Mouse (Mus musculus) forebrain, postnatal 0 days (tissue): Measurements from ENCODE around the gene Osbpl10. TPM values are rescaled to one million over a fixed set of nuclear protein-coding genes. Genes with fewer than 3 reads are reported as not detected.
A peak's percentile ranks its signal among the peaks of the same experiment; 100 is the strongest.

Experiments
- ATAC-seq: fragments of 200-750 bp; cut with Nextera tagmentation; 2 replicates; pipeline ENCODE4 v1.8.0; 2017; ENCODE audit warnings: mild to moderate bottlenecking, moderate library complexity
- DNase-seq: peaks from one replicate; pipeline ENCODE4 v3.0.0-alpha.2; 2015
- H3K27ac ChIP-seq: fragments of 300-500 bp; sonication (generic); 2 replicates; pipeline ENCODE4 v1.5.1; 2014; ENCODE audit warnings: low read depth, mild to moderate bottlenecking, antibody characterized with exemption, low read length, moderate library complexity, mixed read lengths
- H3K27me3 ChIP-seq: fragments of 300-500 bp; sonication (generic); 2 replicates; pipeline ENCODE4 v1.6.1; 2014; ENCODE audit warnings: mild to moderate bottlenecking, low read length, mixed read lengths; ENCODE audit not compliant: insufficient read depth
- H3K36me3 ChIP-seq: fragments of 300-500 bp; sonication (generic); 2 replicates; pipeline ENCODE4 v1.6.1; 2014; ENCODE audit warnings: mild to moderate bottlenecking, moderate library complexity; ENCODE audit not compliant: insufficient read depth
- H3K4me1 ChIP-seq: fragments of 300-500 bp; sonication (generic); 2 replicates; pipeline ENCODE4 v1.6.1; 2014; ENCODE audit warnings: antibody characterized with exemption; ENCODE audit not compliant: insufficient read depth
- H3K4me2 ChIP-seq: fragments of 300-500 bp; sonication (generic); 2 replicates; pipeline ENCODE4 v1.6.1; 2014; ENCODE audit warnings: low read depth, mild to moderate bottlenecking, moderate library complexity
- H3K4me3 ChIP-seq: fragments of 300-500 bp; sonication (generic); 2 replicates; pipeline ENCODE4 v1.5.1; 2014; ENCODE audit warnings: low read depth, low read length, mixed read lengths
- H3K9ac ChIP-seq: fragments of 300-500 bp; sonication (generic); 2 replicates; pipeline ENCODE4 v1.6.1; 2014; ENCODE audit warnings: mild to moderate bottlenecking
- H3K9me3 ChIP-seq: fragments of 300-500 bp; sonication (generic); 2 replicates; pipeline ENCODE4 v1.6.1; 2016; ENCODE audit warnings: low read length
- CTCF ChIP-seq: sonication (generic); IDR thresholded peaks from 2 replicates; pipeline ENCODE4 v1.5.1; 2016; ENCODE audit warnings: antibody characterized with exemption, control low read depth, low read depth
- WGBS: fragments of 180-500 bp; shearing (Covaris S2); extraction: QIAGEN DNeasy Blood & Tissue Kit; methylation state at CpG from one replicate; pipeline ENCODE4 v1.1.7; 2014; 5-methylcytosine and 5-hydroxymethylcytosine counted together
- polyA plus RNA-seq: library from polyadenylated mRNA; unstranded; fragments of >200 nt; fragmentation: Nextera tagmentation; extraction: Ambion mirVana; gene quantifications from 2 replicates; pipeline ENCODE4 v1.2.1, GENCODE M21; 2015
- total RNA-seq: library from RNA; depleted of rRNA; stranded (reverse); fragments of >200 nt; gene quantifications from 2 replicates; pipeline ENCODE4 v1.2.3, GENCODE M21; 2014

The Osbpl10 gene
- total and polyA plus RNA-seq, 2 experiments from 2014 or later: 3.0 to 22.4 TPM

- Histone ChIP-seq H3K9ac (no peak overlapping the region), H3K9me3 (no peaks in the 10 kb centered on the region), H3K36me3 (no peaks in the 10 kb centered on the region), H3K27me3 (no peaks in the 10 kb centered on the region), H3K4me1 (0 out of 2 replicates have a peak, but pooled peaks cover 5% of the 10 kb centered on the region), H3K4me3 (no peak overlapping the region), H3K4me2 (no peak overlapping the region), H3K27ac (peak overlapping the region; percentile 59)
- 55% methylated on average over 7 of the region's 7 CpGs for WGBS
- TF ChIP-seq CTCF: no peak
- no peak for DNase-seq
- no peak for ATAC-seq
Observed at GRCm38 (mm10) chr9:115032786-115033185, 54.4 kb downstream of the Osbpl10 start.

- Histone ChIP-seq H3K9me3 (no peaks in the 10 kb centered on the region), H3K4me3 (no peak overlapping the region), H3K27me3 (no peaks in the 10 kb centered on the region), H3K27ac (no peak overlapping the region), H3K4me2 (no peak overlapping the region), H3K9ac (no peak overlapping the region), H3K36me3 (no peaks in the 10 kb centered on the region), H3K4me1 (0 out of 2 replicates have a peak, but pooled peaks cover 12% of the 10 kb centered on the region)
- DNase-seq (no peak), ATAC-seq (no peak)
- no peak for TF ChIP-seq CTCF
- 79% methylated on average over 6 of the region's 6 CpGs for WGBS
Observed at GRCm38 (mm10) chr9:115034271-115034670, 55.9 kb downstream of the Osbpl10 start.

- no peak overlapping the region for H3K9ac ChIP-seq
- H3K36me3 ChIP-seq: no peaks in the 10 kb centered on the region
- H3K27me3 ChIP-seq: no peaks in the 10 kb centered on the region
- no peak for TF ChIP-seq CTCF
- no peak overlapping the region for H3K4me2 ChIP-seq
- WGBS: 62% methylated on average over 7 of the region's 7 CpGs
- no peaks in the 10 kb centered on the region for H3K9me3 ChIP-seq
- H3K4me3 ChIP-seq: no peak overlapping the region
- H3K4me1 ChIP-seq: 0 out of 2 replicates have a peak, but pooled peaks cover 8% of the 10 kb centered on the region
- ATAC-seq (no peak), DNase-seq (no peak)
- H3K27ac ChIP-seq: no peak overlapping the region
Observed at GRCm38 (mm10) chr9:115034788-115035187, 56.4 kb downstream of the Osbpl10 start.

GRCm38 (mm10) chr9:115038215-115038614, 59.8 kb downstream of the Osbpl10 start:
- peak overlapping the region; percentile 23 for H3K4me2 ChIP-seq
- no peaks in the 10 kb centered on the region for H3K9me3 ChIP-seq
- no peak overlapping the region for H3K9ac ChIP-seq
- no peaks in the 10 kb centered on the region for H3K27me3 ChIP-seq
- no peaks in the 10 kb centered on the region for H3K36me3 ChIP-seq
- DNase-seq: no peak
- peak; percentile 80 for ATAC-seq
- H3K4me1 ChIP-seq: 0 out of 2 replicates have a peak, but pooled peaks cover 8% of the 10 kb centered on the region
- no peak for TF ChIP-seq CTCF
- no peak overlapping the region for H3K27ac ChIP-seq
- H3K4me3 ChIP-seq: no peak overlapping the region
- 8% methylated on average over 14 of the region's 14 CpGs for WGBS

- DNase-seq (no peak), ATAC-seq (0 out of 2 replicates have a peak, but pooled peaks have one; percentile 4)
- Histone ChIP-seq H3K36me3 (no peaks in the 10 kb centered on the region), H3K27ac (no peak overlapping the region), H3K9ac (no peak overlapping the region), H3K4me2 (peak overlapping the region; percentile 23; the same call in 1 of the 2 replicates), H3K27me3 (no peaks in the 10 kb centered on the region), H3K4me3 (no peak overlapping the region), H3K9me3 (no peaks in the 10 kb centered on the region), H3K4me1 (0 out of 2 replicates have a peak, but pooled peaks cover 8% of the 10 kb centered on the region)
- WGBS: 30% methylated on average over 9 of the region's 9 CpGs
- TF ChIP-seq CTCF: no peak
Observed at GRCm38 (mm10) chr9:115038686-115039085, 60.3 kb downstream of the Osbpl10 start.

GRCm38 (mm10) chr9:115039245-115039644, 60.9 kb downstream of the Osbpl10 start:
- Histone ChIP-seq H3K9me3 (no peaks in the 10 kb centered on the region), H3K4me3 (no peak overlapping the region), H3K4me1 (0 out of 2 replicates have a peak, but pooled peaks cover 8% of the 10 kb centered on the region), H3K4me2 (no peak overlapping the region), H3K27ac (no peak overlapping the region), H3K27me3 (no peaks in the 10 kb centered on the region), H3K9ac (no peak overlapping the region), H3K36me3 (no peaks in the 10 kb centered on the region)
- WGBS: 17% methylated on average over 7 of the region's 7 CpGs
- DNase-seq (no peak), ATAC-seq (peak; percentile 37; the same call in 1 of the 2 replicates)
- TF ChIP-seq CTCF: no peak

GRCm38 (mm10) chr9:115042571-115042970, 64.2 kb downstream of the Osbpl10 start:
- DNase-seq (no peak), ATAC-seq (no peak)
- H3K4me1 ChIP-seq: 0 out of 2 replicates have a peak, but pooled peaks cover 8% of the 10 kb centered on the region
- no peaks in the 10 kb centered on the region for H3K27me3 ChIP-seq
- H3K4me2 ChIP-seq: no peak overlapping the region
- no peak overlapping the region for H3K4me3 ChIP-seq
- no peaks in the 10 kb centered on the region for H3K9me3 ChIP-seq
- TF ChIP-seq CTCF: no peak
- no peaks in the 10 kb centered on the region for H3K36me3 ChIP-seq
- WGBS: 93% methylated on average over 6 of the region's 6 CpGs
- H3K9ac ChIP-seq: no peak overlapping the region
- H3K27ac ChIP-seq: no peak overlapping the region
